Mouse (Mus musculus) kidney, embryonic 15.5 days (tissue): Measurements from ENCODE around the gene Emg1. TPM values are rescaled to one million over a fixed set of nuclear protein-coding genes. Genes with fewer than 3 reads are reported as not detected.
A peak's percentile ranks its signal among the peaks of the same experiment; 100 is the strongest.

Experiments used
- ATAC-seq: fragments of 200-750 bp; cut with Nextera tagmentation; replicated peaks from 2 replicates; pipeline ENCODE4 v1.8.0; 2017; ENCODE audit warnings: moderate TSS enrichment; ENCODE audit not compliant: low FRiP score
- H3K27ac ChIP-seq: fragments of 300-500 bp; sonication (generic); 2 replicates; pipeline ENCODE4 v1.5.1; 2015; ENCODE audit warnings: mild to moderate bottlenecking, inconsistent platforms
- H3K27me3 ChIP-seq: fragments of 300-500 bp; sonication (generic); 2 replicates; pipeline ENCODE4 v1.6.1; 2015; ENCODE audit warnings: inconsistent platforms
- H3K36me3 ChIP-seq: fragments of 300-500 bp; sonication (generic); 2 replicates; pipeline ENCODE4 v1.6.1; 2015; ENCODE audit warnings: inconsistent platforms
- H3K4me1 ChIP-seq: fragments of 300-500 bp; sonication (generic); 2 replicates; pipeline ENCODE4 v1.6.1; 2015; ENCODE audit warnings: inconsistent platforms
- H3K4me2 ChIP-seq: fragments of 300-500 bp; sonication (generic); 2 replicates; pipeline ENCODE4 v1.6.1; 2015; ENCODE audit warnings: moderate library complexity, mild to moderate bottlenecking, inconsistent platforms
- H3K4me3 ChIP-seq: fragments of 300-500 bp; sonication (generic); replicated peaks from 2 replicates; pipeline ENCODE4 v1.5.1; 2015; ENCODE audit warnings: mild to moderate bottlenecking, inconsistent platforms
- H3K9ac ChIP-seq: fragments of 300-500 bp; sonication (generic); 2 replicates; pipeline ENCODE4 v1.6.1; 2015; ENCODE audit warnings: mild to moderate bottlenecking, inconsistent platforms
- H3K9me3 ChIP-seq: fragments of 300-500 bp; sonication (generic); replicated peaks from 2 replicates; pipeline ENCODE4 v1.6.1; 2016; ENCODE audit warnings: inconsistent platforms
- WGBS: fragments of 180-500 bp; shearing (Covaris S2); methylation state at CpG from one replicate; pipeline ENCODE4 v1.1.7; 2015; ENCODE audit warnings: mixed read lengths; 5-methylcytosine and 5-hydroxymethylcytosine counted together
- polyA plus RNA-seq: library from polyadenylated mRNA; unstranded; fragments of >200 nt; fragmentation: Nextera tagmentation; extraction: Ambion mirVana; gene quantifications from 2 replicates; pipeline ENCODE4 v1.2.1, GENCODE M21; 2015

The Emg1 gene
- polyA plus RNA-seq, 1 experiment from 2014 or later: 206 TPM

GRCm38 (mm10) chr6:124746654-124747632, 35.0 kb upstream of the Emg1 start:
- WGBS: 82% methylated on average over 7 of the region's 7 CpGs
- Histone ChIP-seq H3K9ac (peak overlapping the region; percentile 71), H3K27ac (peak overlapping the region; percentile 95; the same call in 1 of the 2 replicates), H3K4me3 (peak overlapping the region; percentile 55), H3K4me2 (peak overlapping the region; percentile 94), H3K36me3 (peaks cover 73% of the 10 kb centered on the region), H3K27me3 (no peaks in the 10 kb centered on the region), H3K4me1 (peaks cover 47% of the 10 kb centered on the region), H3K9me3 (no peaks in the 10 kb centered on the region)
- ATAC-seq: no peak; the same call in 1 of the 2 replicates

GRCm38 (mm10) chr6:124746296-124746605, 34.3 kb upstream of the Emg1 start:
- Histone ChIP-seq H3K27ac (peak overlapping the region; percentile 95), H3K36me3 (peaks cover 69% of the 10 kb centered on the region), H3K4me3 (peak overlapping the region; percentile 55), H3K4me2 (peak overlapping the region; percentile 94), H3K9ac (peak overlapping the region; percentile 71), H3K9me3 (no peaks in the 10 kb centered on the region), H3K27me3 (no peaks in the 10 kb centered on the region), H3K4me1 (peaks cover 52% of the 10 kb centered on the region)
- ATAC-seq: peak; percentile 3
- WGBS: 24% methylated on average over 8 of the region's 8 CpGs

GRCm38 (mm10) chr6:124745490-124746295, 33.7 kb upstream of the Emg1 start:
- peaks cover 65% of the 10 kb centered on the region for H3K36me3 ChIP-seq
- WGBS: 2% methylated on average over 85 of the region's 85 CpGs

GRCm38 (mm10) chr6:124744755-124745321, 32.9 kb upstream of the Emg1 start:
- ATAC-seq: 0 out of 2 replicates have a peak, but pooled peaks have one; percentile 1
- no peaks in the 10 kb centered on the region for H3K9me3 ChIP-seq
- 48% methylated on average over 26 of the region's 26 CpGs for WGBS
- peaks cover 65% of the 10 kb centered on the region for H3K36me3 ChIP-seq
- H3K27ac ChIP-seq: peak overlapping the region; percentile 95
- H3K4me1 ChIP-seq: peaks cover 52% of the 10 kb centered on the region
- peak overlapping the region; percentile 94 for H3K4me2 ChIP-seq
- H3K4me3 ChIP-seq: peak overlapping the region; percentile 55
- peak overlapping the region; percentile 10 for H3K9ac ChIP-seq
- H3K27me3 ChIP-seq: no peaks in the 10 kb centered on the region

More at GRCm38 (mm10) chr6:124745490-124746295, 33.7 kb upstream of the Emg1 start:
- Histone ChIP-seq H3K4me3 (peak overlapping the region; percentile 55), H3K27ac (peak overlapping the region; percentile 95), H3K27me3 (no peaks in the 10 kb centered on the region), H3K9me3 (no peaks in the 10 kb centered on the region), H3K4me2 (peak overlapping the region; percentile 94), H3K4me1 (peaks cover 52% of the 10 kb centered on the region), H3K9ac (peak overlapping the region; percentile 71)
- ATAC-seq: peak; percentile 85

- no peak overlapping the region for H3K27ac ChIP-seq
- H3K36me3 ChIP-seq: peaks cover 54% of the 10 kb centered on the region
- H3K27me3 ChIP-seq: no peaks in the 10 kb centered on the region
- no peak overlapping the region for H3K4me3 ChIP-seq
- no peak overlapping the region for H3K4me2 ChIP-seq
- 84% methylated on average over 8 of the region's 8 CpGs for WGBS
- no peak for ATAC-seq
- no peaks in the 10 kb centered on the region for H3K9me3 ChIP-seq
- no peak overlapping the region for H3K9ac ChIP-seq
- H3K4me1 ChIP-seq: peaks cover 63% of the 10 kb centered on the region
Measured at GRCm38 (mm10) chr6:124743647-124744046, 31.7 kb upstream of the Emg1 start.

- Histone ChIP-seq H3K4me3 (no peak overlapping the region), H3K4me1 (peaks cover 69% of the 10 kb centered on the region), H3K27me3 (no peaks in the 10 kb centered on the region), H3K9me3 (no peaks in the 10 kb centered on the region), H3K9ac (peak overlapping the region; percentile 14; the same call in 1 of the 2 replicates), H3K4me2 (no peak overlapping the region), H3K36me3 (peaks cover 48% of the 10 kb centered on the region), H3K27ac (no peak overlapping the region)
- ATAC-seq: no peak
- 89% methylated on average over 15 of the region's 15 CpGs for WGBS
Measured at GRCm38 (mm10) chr6:124742839-124743514, 31.0 kb upstream of the Emg1 start.

GRCm38 (mm10) chr6:124741842-124742241, 29.9 kb upstream of the Emg1 start:
- H3K9ac ChIP-seq: peak overlapping the region; percentile 76
- no peak for ATAC-seq
- H3K4me2 ChIP-seq: peak overlapping the region; percentile 75
- H3K27ac ChIP-seq: peak overlapping the region; percentile 99
- no peaks in the 10 kb centered on the region for H3K27me3 ChIP-seq
- peak overlapping the region; percentile 58 for H3K4me3 ChIP-seq
- peaks cover 60% of the 10 kb centered on the region for H3K4me1 ChIP-seq
- peaks cover 36% of the 10 kb centered on the region for H3K36me3 ChIP-seq
- no peaks in the 10 kb centered on the region for H3K9me3 ChIP-seq
- 74% methylated on average over 3 of the region's 3 CpGs for WGBS

- Histone ChIP-seq H3K4me3 (peak within 1 kb of the TSS; percentile 58), H3K27ac (peak within 1 kb of the TSS; percentile 99), H3K4me2 (peak within 1 kb of the TSS; percentile 75), H3K9ac (peak within 1 kb of the TSS; percentile 76), H3K36me3 (peaks cover 29% of the 10 kb centered on the region), H3K9me3 (no peaks in the 10 kb centered on the region), H3K4me1 (peaks cover 53% of the 10 kb centered on the region), H3K27me3 (no peaks in the 10 kb centered on the region)
- ATAC-seq: peak; percentile 81
- WGBS: under 1% methylated on average over 41 of the region's 41 CpGs
Measured at GRCm38 (mm10) chr6:124740888-124741761, 29.1 kb upstream of the Emg1 start, which contains the start of gene Grcc10. Grcc10 (minus strand) TSS chr6:124741374.

- Histone ChIP-seq H3K4me3 (peak overlapping the region; percentile 58), H3K4me2 (peak overlapping the region; percentile 75), H3K9me3 (no peaks in the 10 kb centered on the region), H3K9ac (peak overlapping the region; percentile 76), H3K36me3 (peaks cover 29% of the 10 kb centered on the region), H3K27ac (peak overlapping the region; percentile 99), H3K27me3 (no peaks in the 10 kb centered on the region), H3K4me1 (peaks cover 47% of the 10 kb centered on the region)
- peak; percentile 6 for ATAC-seq
- under 1% methylated on average over 29 of the region's 29 CpGs for WGBS
Measured at GRCm38 (mm10) chr6:124740211-124740887, 28.4 kb upstream of the Emg1 start.

- H3K9ac ChIP-seq: 0 out of 2 replicates have a peak overlapping the region, but pooled peaks have one; percentile 76
Measured at GRCm38 (mm10) chr6:124739231-124739796, 27.3 kb upstream of the Emg1 start.

More at GRCm38 (mm10) chr6:124739231-124739796, 27.3 kb upstream of the Emg1 start:
- ATAC-seq: no peak
- Histone ChIP-seq H3K27ac (peak overlapping the region; percentile 99), H3K36me3 (peaks cover 21% of the 10 kb centered on the region), H3K4me1 (peaks cover 37% of the 10 kb centered on the region), H3K27me3 (no peaks in the 10 kb centered on the region), H3K4me2 (peak overlapping the region; percentile 75), H3K9me3 (no peaks in the 10 kb centered on the region), H3K4me3 (peak overlapping the region; percentile 58; the same call in 1 of the 2 replicates)
- 82% methylated on average over 10 of the region's 10 CpGs for WGBS
